Mouse (Mus musculus) myocyte (in vitro differentiated cells): ENCODE data around the gene Slit3.

Experiments used
- CEBPB ChIP-seq: IDR thresholded peaks from 2 replicates; pipeline ENCODE4 v1.6.1; 2011; ENCODE audit warnings: mild to moderate bottlenecking, moderate library complexity; ENCODE audit not compliant: poor library complexity, insufficient read depth, severe bottlenecking
- E2F4 ChIP-seq: IDR thresholded peaks from one replicate; pipeline ENCODE4 v1.6.1; 2011; ENCODE audit warnings: mild to moderate bottlenecking, control low read depth, moderate library complexity; ENCODE audit not compliant: insufficient read depth
- MAX ChIP-seq: IDR thresholded peaks from one replicate; pipeline ENCODE4 v1.6.1; 2011; ENCODE audit warnings: low read depth, mild to moderate bottlenecking, control low read depth
- MYOD1 ChIP-seq, 3 experiments: IDR thresholded peaks; one replicate each; pipeline ENCODE4 v1.6.1; 2011; ENCODE audit warnings: control low read depth in 2 of 3, low read depth in 2 of 3, mild to moderate bottlenecking in 2 of 3, moderate library complexity in 1 of 3; ENCODE audit not compliant: insufficient read length in 2 of 3, control insufficient read depth in 1 of 3
- MYOG ChIP-seq, 3 experiments: IDR thresholded peaks; one replicate each; pipeline ENCODE4 v1.6.1; 2011; ENCODE audit warnings: control low read depth in 2 of 3, low read depth in 2 of 3, mild to moderate bottlenecking in 2 of 3; ENCODE audit not compliant: insufficient read length in 2 of 3, control insufficient read depth in 1 of 3, insufficient read depth in 1 of 3
- POLR2A ChIP-seq: IDR thresholded peaks from one replicate; pipeline ENCODE4 v1.6.1; 2011; ENCODE audit warnings: low read depth, mild to moderate bottlenecking, control low read depth, moderate library complexity; ENCODE audit not compliant: insufficient read length
- POLR2AphosphoS2 ChIP-seq: IDR thresholded peaks from one replicate; pipeline ENCODE4 v1.6.1; 2011; ENCODE audit warnings: low read depth, control low read depth; ENCODE audit not compliant: insufficient read length
- REST ChIP-seq: IDR thresholded peaks from one replicate; pipeline ENCODE4 v1.6.1; 2011; ENCODE audit warnings: mild to moderate bottlenecking, control low read depth, moderate library complexity; ENCODE audit not compliant: insufficient read depth, insufficient read length
- SRF ChIP-seq: IDR thresholded peaks from one replicate; pipeline ENCODE4 v1.6.1; 2011; ENCODE audit warnings: low read depth; ENCODE audit not compliant: control insufficient read depth, insufficient read length
- TCF12 ChIP-seq: IDR thresholded peaks from one replicate; pipeline ENCODE4 v1.6.1; 2011; ENCODE audit warnings: mild to moderate bottlenecking, control low read depth; ENCODE audit not compliant: poor library complexity, insufficient read depth, severe bottlenecking
- USF1 ChIP-seq: IDR thresholded peaks from one replicate; pipeline ENCODE4 v1.6.1; 2011; ENCODE audit warnings: low read depth, mild to moderate bottlenecking, control low read depth, moderate library complexity

DNA sequence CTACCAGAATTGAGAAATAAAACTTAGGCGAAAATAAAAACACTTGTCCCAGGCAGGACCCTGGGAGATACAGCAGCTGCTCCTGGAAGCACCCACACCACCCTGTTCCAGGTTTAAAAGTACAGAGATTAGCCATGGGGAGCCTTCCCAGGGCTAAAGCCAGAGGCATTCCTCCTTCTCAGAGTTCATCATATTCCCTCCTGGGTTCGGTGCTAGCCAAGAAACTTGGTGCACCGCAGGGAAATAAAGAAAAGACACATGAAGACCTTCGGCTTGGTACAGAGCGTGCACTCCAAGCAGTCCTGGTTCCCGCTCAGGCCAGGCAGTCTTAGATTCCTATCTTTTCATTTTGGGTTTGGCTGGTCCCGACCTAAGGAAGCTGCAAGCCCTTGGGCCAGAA, 167.0 kb downstream of the Slit3 start:
- TF ChIP-seq POLR2AphosphoS2 (no peak), POLR2A (no peak), MYOG (IDR thresholded peaks at IDR 0.05; ENCODE audit: control insufficient read depth in 1 of 3, insufficient read depth in 1 of 3, insufficient read length in 2 of 3, low read depth in 2 of 3) (no peak), E2F4 (no peak), SRF (no peak), USF1 (no peak), CEBPB (no peak), MAX (no peak), MYOD1 (IDR thresholded peaks at IDR 0.05; ENCODE audit: control insufficient read depth in 1 of 3, insufficient read length in 2 of 3, low read depth in 2 of 3) (no peak), TCF12 (no peak), REST (no peak)
